Mouse (Mus musculus) embryonic facial prominence, embryonic 11.5 days (tissue): ENCODE measurements around the gene Edn1. TPM values are rescaled to one million over a fixed set of nuclear protein-coding genes. Genes with fewer than 3 reads are reported as not detected.

ENCODE experiments used
- polyA plus RNA-seq: library from polyadenylated mRNA; unstranded; fragments of >200 nt; fragmentation: Nextera tagmentation; extraction: Ambion mirVana; gene quantifications from 2 replicates; pipeline ENCODE4 v1.2.1, GENCODE M21; 2014

The Edn1 gene
- polyA plus RNA-seq, 1 experiment from 2014 or later: 2.0 TPM

Other genes with a start within 250 kb of the Edn1 start
- gene Hivep1, start 249.5 kb upstream of the Edn1 start, polyA plus RNA-seq: 13.1 and 13.4 TPM in 2 replicates